Mouse (Mus musculus) midbrain, postnatal 0 days (tissue): ENCODE measurements at regions not wholly inside any gene's neighbourhood (a gene's known extent, or its start where the extent isn't known, plus 50 kb on each side); places are given as distances from the start of the nearest gene placed in this dataset.

Experiments
- ATAC-seq: fragments of 200-750 bp; cut with Nextera tagmentation; 2 replicates; pipeline ENCODE4 v1.8.0; 2017; ENCODE audit warnings: moderate number of reproducible peaks, mild to moderate bottlenecking, moderate TSS enrichment, moderate library complexity; ENCODE audit not compliant: low FRiP score
- DNase-seq: peaks from one replicate; pipeline ENCODE4 v3.0.0-alpha.2; 2015; ENCODE audit warnings: low spot score
- H3K27ac ChIP-seq: fragments of 300-500 bp; sonication (generic); 2 replicates; pipeline ENCODE4 v1.5.1; 2014; ENCODE audit warnings: low read depth, mild to moderate bottlenecking, low read length, mixed read lengths
- H3K27me3 ChIP-seq: fragments of 300-500 bp; sonication (generic); 2 replicates; pipeline ENCODE4 v1.6.1; 2014; ENCODE audit warnings: low read length, control low read depth, mixed read lengths; ENCODE audit not compliant: insufficient read depth
- H3K36me3 ChIP-seq: fragments of 300-500 bp; sonication (generic); 2 replicates; pipeline ENCODE4 v1.6.1; 2014; ENCODE audit warnings: low read length, control low read depth, mixed read lengths; ENCODE audit not compliant: insufficient read depth
- H3K4me1 ChIP-seq: fragments of 300-500 bp; sonication (generic); 2 replicates; pipeline ENCODE4 v1.6.1; 2014; ENCODE audit warnings: mild to moderate bottlenecking, control low read depth, antibody characterized with exemption, low read length, mixed read lengths; ENCODE audit not compliant: insufficient read depth
- H3K4me2 ChIP-seq: fragments of 300-500 bp; sonication (generic); 2 replicates; pipeline ENCODE4 v1.6.1; 2014; ENCODE audit warnings: low read depth, mild to moderate bottlenecking, low read length, mixed read lengths; ENCODE audit not compliant: poor library complexity, severe bottlenecking
- H3K4me3 ChIP-seq: fragments of 300-500 bp; sonication (generic); 2 replicates; pipeline ENCODE4 v1.5.1; 2014; ENCODE audit warnings: low read depth, mild to moderate bottlenecking, low read length, moderate library complexity
- H3K9ac ChIP-seq: fragments of 300-500 bp; sonication (generic); replicated peaks from 2 replicates; pipeline ENCODE4 v1.6.1; 2014; ENCODE audit warnings: mild to moderate bottlenecking, low read length, moderate library complexity, mixed read lengths; ENCODE audit not compliant: poor library complexity, severe bottlenecking
- H3K9me3 ChIP-seq: fragments of 300-500 bp; sonication (generic); 2 replicates; pipeline ENCODE4 v1.6.1; 2016; ENCODE audit warnings: low read length, control low read depth
- CTCF ChIP-seq: IDR thresholded peaks from 2 replicates; pipeline ENCODE4 v1.5.1; 2016; ENCODE audit warnings: antibody characterized with exemption, mild to moderate bottlenecking
- WGBS: fragments of 180-500 bp; shearing (Covaris S2); extraction: QIAGEN DNeasy Blood & Tissue Kit; methylation state at CpG from one replicate; pipeline ENCODE4 v1.1.7; 2014; 5-methylcytosine and 5-hydroxymethylcytosine counted together

GRCm38 (mm10) chr5:54239586-54239985, 241.3 kb downstream of the Stim2 start:
- Histone ChIP-seq H3K4me2 (no peak overlapping the region), H3K36me3 (no peaks in the 10 kb centered on the region), H3K9ac (no peak overlapping the region), H3K27ac (no peak overlapping the region), H3K4me3 (no peak overlapping the region), H3K9me3 (no peaks in the 10 kb centered on the region), H3K4me1 (0 out of 2 replicates have a peak, but pooled peaks cover 2% of the 10 kb centered on the region), H3K27me3 (no peaks in the 10 kb centered on the region)
- DNase-seq, result no peak
- ATAC-seq, result no peak
- no peak for TF ChIP-seq CTCF
- 79% methylated on average over 3 of the region's 3 CpGs for WGBS

- H3K27me3 ChIP-seq, result no peaks in the 10 kb centered on the region
- peak overlapping the region; percentile 10; the same call in 1 of the 2 replicates for H3K4me2 ChIP-seq
- no peak overlapping the region for H3K9ac ChIP-seq
- DNase-seq (no peak), ATAC-seq (peak; percentile 47; the same call in 1 of the 2 replicates)
- WGBS, result 35% methylated on average over 20 of the region's 20 CpGs
- H3K27ac ChIP-seq, result no peak overlapping the region
- no peak overlapping the region for H3K4me3 ChIP-seq
- no peak for TF ChIP-seq CTCF
- H3K4me1 ChIP-seq, result 0 out of 2 replicates have a peak, but pooled peaks cover 2% of the 10 kb centered on the region
- H3K9me3 ChIP-seq, result no peaks in the 10 kb centered on the region
- no peaks in the 10 kb centered on the region for H3K36me3 ChIP-seq
Measured at GRCm38 (mm10) chr5:54241169-54241917, 243.0 kb downstream of the Stim2 start.

- Histone ChIP-seq H3K27me3 (no peaks in the 10 kb centered on the region), H3K27ac (no peak overlapping the region), H3K4me3 (no peak overlapping the region), H3K9me3 (no peaks in the 10 kb centered on the region), H3K36me3 (no peaks in the 10 kb centered on the region), H3K9ac (no peak overlapping the region), H3K4me1 (0 out of 2 replicates have a peak, but pooled peaks cover 2% of the 10 kb centered on the region), H3K4me2 (no peak overlapping the region)
- DNase-seq, result no peak
- no peak for ATAC-seq
- no peak for TF ChIP-seq CTCF
- WGBS, result 53% methylated on average over 4 of the region's 4 CpGs
Measured at GRCm38 (mm10) chr5:54242126-54242525, 243.8 kb downstream of the Stim2 start.

- H3K27me3 ChIP-seq, result no peaks in the 10 kb centered on the region
- TF ChIP-seq CTCF, result no peak
- no peaks in the 10 kb centered on the region for H3K36me3 ChIP-seq
- no peak overlapping the region for H3K27ac ChIP-seq
- DNase-seq (no peak), ATAC-seq (no peak)
- WGBS, result 89% methylated on average over 2 of the region's 2 CpGs
- no peaks in the 10 kb centered on the region for H3K4me1 ChIP-seq
- no peak overlapping the region for H3K9ac ChIP-seq
- no peaks in the 10 kb centered on the region for H3K9me3 ChIP-seq
- H3K4me3 ChIP-seq, result no peak overlapping the region
- H3K4me2 ChIP-seq, result no peak overlapping the region
Measured at GRCm38 (mm10) chr5:54252038-54252437, 253.7 kb downstream of the Stim2 start.

GRCm38 (mm10) chr5:54254005-54254404, 255.7 kb downstream of the Stim2 start:
- DNase-seq, result no peak
- no peak for ATAC-seq
- H3K4me3 ChIP-seq, result no peak overlapping the region
- H3K4me2 ChIP-seq, result no peak overlapping the region
- H3K27ac ChIP-seq, result no peak overlapping the region
- H3K4me1 ChIP-seq, result no peaks in the 10 kb centered on the region
- WGBS, result 57% methylated on average over 7 of the region's 7 CpGs
- H3K36me3 ChIP-seq, result no peaks in the 10 kb centered on the region
- H3K9ac ChIP-seq, result no peak overlapping the region
- no peak for TF ChIP-seq CTCF
- H3K9me3 ChIP-seq, result no peaks in the 10 kb centered on the region
- H3K27me3 ChIP-seq, result no peaks in the 10 kb centered on the region

- no peaks in the 10 kb centered on the region for H3K9me3 ChIP-seq
- no peak for ATAC-seq
Measured at GRCm38 (mm10) chr5:54258087-54258733, 259.9 kb downstream of the Stim2 start.

More at GRCm38 (mm10) chr5:54258087-54258733, 259.9 kb downstream of the Stim2 start:
- H3K36me3 ChIP-seq, result no peaks in the 10 kb centered on the region
- DNase-seq, result peak; percentile 85
- H3K27me3 ChIP-seq, result no peaks in the 10 kb centered on the region
- H3K4me3 ChIP-seq, result no peak overlapping the region
- H3K4me1 ChIP-seq, result no peaks in the 10 kb centered on the region
- peak; percentile 75 for TF ChIP-seq CTCF
- no peak overlapping the region for H3K4me2 ChIP-seq
- H3K27ac ChIP-seq, result no peak overlapping the region
- no peak overlapping the region for H3K9ac ChIP-seq
- WGBS, result 17% methylated on average over 1 of the region's 1 CpGs
